Mouse (Mus musculus): ENCODE data around the gene BC029722.

BC029722 gene

DNA sequence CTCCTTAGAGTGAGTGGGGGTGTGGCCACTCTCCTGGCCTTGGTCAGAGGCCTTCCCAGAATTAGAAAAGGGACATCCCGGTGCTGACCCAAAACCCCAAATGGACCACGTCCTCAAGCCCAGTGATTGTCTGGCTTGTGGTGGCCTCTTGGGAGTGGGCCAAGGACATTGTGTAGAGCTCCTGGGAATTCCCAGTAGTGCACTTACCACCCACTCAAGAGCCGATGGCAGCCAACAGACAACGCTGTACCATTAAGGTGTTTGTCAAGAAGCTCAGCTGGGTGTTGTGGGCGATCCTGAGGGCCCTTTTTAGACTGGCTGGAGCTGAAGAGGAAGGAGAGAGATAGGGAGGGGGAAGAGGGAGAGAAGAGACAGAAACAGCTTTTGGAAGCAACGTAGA is 34.7 kb downstream of the BC029722 start:
- in situ Hi-C loops (cut with MseI, MboI): no loop called here

- in situ Hi-C loops (cut with MseI, MboI): no loop called here
Observed at GRCm38 (mm10) chr2:155779506-155779905, 39.7 kb downstream of the BC029722 start.

DNA sequence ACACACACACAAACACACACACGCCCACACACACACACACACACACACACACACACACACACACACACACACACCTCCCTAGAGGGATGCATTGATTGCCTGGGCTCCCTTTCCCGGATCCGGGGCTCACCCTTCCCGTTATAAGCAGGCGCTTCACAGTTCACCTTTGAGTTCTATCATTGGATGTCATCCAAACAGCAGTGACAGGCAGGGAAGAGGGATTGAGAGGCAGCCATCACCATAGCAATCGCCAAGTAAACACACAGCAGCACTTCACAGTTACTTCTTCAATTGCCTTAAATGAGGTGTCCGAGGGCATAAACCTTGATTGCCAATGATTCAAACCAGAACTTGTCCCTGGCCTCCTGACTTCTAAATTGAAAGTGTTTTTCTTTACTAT is 40.2 kb downstream of the BC029722 start:
- in situ Hi-C loops (cut with MseI, MboI): no loop called here

DNA sequence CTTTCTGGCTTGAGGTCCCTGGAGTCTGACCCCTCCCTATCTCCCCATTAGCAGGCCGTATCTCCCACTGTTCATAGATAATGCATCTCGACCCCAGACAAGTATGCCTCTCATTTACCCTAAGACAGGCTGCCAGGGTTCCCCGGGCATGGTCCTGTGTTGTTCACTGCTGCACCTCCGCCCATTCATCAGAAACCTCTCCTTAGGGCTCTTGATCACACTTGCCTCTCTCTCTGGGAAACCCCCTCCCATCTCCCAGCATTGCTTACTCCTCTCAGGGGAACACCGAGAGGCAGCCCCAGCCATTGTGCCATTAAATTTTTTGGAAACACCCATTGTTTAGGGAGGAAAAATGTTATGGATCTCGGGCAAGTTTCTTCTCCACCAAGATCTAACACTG is 41.2 kb downstream of the BC029722 start:
- in situ Hi-C loops (cut with MseI, MboI): no loop called here

GRCm38 (mm10) chr2:155777688-155777985 is 41.6 kb downstream of the BC029722 start:
- in situ Hi-C loops (cut with MseI, MboI): no loop called here

- in situ Hi-C loops (cut with MseI, MboI): no loop called here
Observed at GRCm38 (mm10) chr2:155776824-155777687, 42.2 kb downstream of the BC029722 start.

DNA sequence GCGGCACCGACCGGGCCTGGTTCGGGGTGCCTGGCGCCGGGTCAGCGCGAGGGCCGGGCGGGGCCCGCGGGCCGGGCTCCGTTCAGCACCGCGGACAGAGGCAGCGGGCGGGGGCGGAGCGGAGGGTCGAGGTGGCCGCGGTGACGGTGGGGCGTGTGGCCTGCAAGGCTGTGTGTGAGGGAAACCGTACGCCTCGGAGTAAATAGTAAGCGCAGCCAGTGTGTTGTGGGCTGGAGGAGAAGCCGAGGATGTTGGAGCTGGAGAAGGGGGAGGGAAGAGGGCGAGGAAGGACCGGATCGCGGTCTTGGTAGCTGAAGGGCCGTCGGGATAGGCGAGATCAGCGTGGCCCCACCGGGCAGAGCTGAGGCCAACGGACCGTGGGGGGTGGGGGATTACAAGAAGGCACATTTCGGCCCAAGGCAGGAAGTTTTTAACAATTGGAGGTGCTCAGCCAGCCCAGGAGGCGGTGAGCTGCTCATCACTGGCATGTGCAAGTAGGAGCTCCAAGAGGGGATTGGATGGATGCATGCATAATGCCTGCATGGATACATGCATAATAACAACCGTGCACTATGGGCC is 43.5 kb downstream of the BC029722 start:
- in situ Hi-C loops (cut with MseI, MboI): no loop called here

DNA sequence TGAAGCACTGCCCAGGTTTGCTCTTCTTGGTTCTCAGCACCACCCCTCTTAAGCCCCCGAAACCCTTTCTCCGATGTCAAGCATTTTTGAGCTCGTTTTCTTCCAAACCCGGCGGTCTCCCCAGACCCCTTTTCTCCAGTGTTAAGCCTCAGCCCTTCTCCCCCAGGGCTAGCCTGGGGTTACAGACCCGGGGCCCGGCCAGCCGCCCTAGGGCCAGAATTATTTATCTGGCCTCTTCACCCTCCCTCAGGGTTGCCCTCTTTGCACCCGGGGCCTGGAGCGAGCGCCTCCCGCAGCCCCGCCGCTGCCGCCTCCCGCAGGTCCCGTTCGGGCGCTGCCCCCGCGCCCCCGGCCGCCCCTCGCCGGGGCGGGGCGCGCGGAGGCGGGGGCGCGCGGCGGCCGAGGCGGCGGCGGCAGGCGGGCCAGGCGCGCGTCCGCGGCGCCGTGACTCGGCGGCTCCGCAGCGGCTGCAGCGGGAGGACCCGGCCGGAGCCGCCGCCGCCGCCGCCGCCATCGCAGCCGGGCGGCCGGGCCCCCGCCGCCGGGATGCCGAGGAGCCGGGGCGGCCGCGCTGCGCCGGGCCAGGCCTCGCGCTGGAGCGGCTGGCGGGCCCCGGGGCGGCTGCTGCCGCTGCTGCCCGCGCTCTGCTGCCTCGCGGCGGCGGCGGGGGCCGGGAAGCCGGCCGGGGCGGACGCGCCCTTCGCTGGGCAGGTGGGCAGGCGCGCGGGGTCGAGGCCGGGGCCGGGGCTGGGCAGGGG is 44.1 kb downstream of the BC029722 start, which contains the start of gene Mmp24:
Gene Mmp24 (plus strand): TSS at position 416 of the 758 bp plus-strand sequence.
- in situ Hi-C loops (cut with MseI, MboI): no loop called here

DNA sequence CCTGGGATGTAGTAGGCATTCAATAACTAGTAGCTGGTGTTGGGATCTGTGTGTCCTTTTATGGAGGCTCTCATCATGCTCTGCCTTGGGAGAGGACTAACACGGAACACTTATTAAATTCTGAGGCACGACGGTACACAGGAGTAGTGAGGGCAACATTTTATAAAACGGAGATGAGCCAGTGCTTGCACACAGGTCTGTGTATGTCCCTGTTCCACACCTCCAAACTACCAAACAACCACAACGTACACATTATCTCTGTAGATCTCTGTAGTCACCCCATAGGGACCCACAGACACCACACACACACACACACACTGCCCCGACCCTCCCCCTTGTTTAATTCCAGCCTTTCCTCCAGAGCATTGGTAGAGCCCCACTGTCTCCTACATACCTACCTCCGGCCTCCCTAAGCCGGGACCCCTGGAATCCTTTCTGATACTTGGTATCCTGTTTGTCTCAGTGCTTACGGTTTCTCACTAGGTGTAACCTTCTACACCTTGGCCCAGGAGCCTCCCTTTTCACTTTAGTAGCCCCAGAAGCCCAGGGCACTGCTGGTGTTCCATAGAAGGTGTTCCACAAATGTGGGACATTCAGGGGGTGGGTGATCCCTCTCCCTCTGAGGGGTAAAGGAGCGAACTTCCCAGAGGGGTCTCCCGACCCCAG is 44.8 kb downstream of the BC029722 start:
- in situ Hi-C loops (cut with MseI, MboI): no loop called here

DNA sequence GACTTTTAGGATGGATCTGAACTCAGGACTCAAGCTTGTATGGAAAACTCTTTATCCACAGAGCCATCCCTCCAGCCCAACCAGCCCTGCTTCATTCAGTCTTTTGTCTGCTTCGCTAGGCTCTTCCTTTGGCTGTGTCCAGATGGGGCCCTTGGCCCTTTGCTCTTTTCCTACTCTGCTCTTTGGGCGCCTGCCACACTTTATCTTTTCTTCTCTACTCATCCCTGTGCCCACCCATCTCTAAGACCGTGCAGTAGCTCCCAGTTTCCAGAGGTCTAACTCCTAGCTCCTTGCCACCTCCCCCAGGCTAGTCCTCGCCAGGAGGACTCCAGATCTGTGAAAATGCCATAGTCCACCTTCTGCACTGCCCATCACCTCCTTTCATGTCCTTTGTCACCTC is 45.6 kb downstream of the BC029722 start:
- in situ Hi-C loops (cut with MseI, MboI): no loop called here

Data from mouse trophoblast stem cell (cell line).